ENCODE assay signal across 28 mouse cellular contexts in the genomic region with DNA sequence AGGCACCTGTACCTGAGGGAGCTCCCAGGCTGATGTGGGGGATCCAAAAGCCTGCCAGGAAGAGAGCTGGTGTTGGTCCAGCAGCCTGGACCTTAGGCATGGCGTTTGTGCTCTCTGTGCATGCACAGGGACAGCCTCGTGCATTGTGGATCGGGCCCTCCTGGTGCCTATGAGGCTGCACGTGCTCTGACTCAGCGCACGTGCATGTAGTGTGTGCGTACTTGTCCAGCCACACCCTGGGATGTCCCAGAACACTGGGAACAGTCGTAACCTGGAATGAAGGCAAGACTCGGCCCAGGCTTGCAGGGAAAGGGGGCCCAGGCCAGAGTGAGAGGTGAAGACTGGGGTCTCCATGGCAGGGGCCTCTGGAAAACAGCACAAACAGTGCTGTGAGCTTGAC. TPM values are rescaled to one million over a fixed set of nuclear protein-coding genes. Genes with fewer than 3 reads are reported as not detected.
"Had no signal": no experiment of that assay in that cellular context is flagged by ENCODE, and none has a peak within 500 bp of the region (broad histone marks: within the 10 kb centered on the region; RNA-seq: fewer than 3 reads in every experiment).

No protein-coding gene starts in this region.

- ATAC-seq: liver, embryonic 12.5 days had no signal

- DNase-seq: kidney, adult 11 months; kidney, adult 8-10 months; kidney, postnatal 10 days; kidney, postnatal 36 days; liver; lung, adult 18-20 months; lung, postnatal 10 days; lung, postnatal 36 days; midbrain, embryonic 14.5 days; right cerebral cortex, postnatal 4 days; thymus, adult 18-20 months; thymus, postnatal 36 days had no signal

- H3K9me3 ChIP-seq: kidney, embryonic 15.5 days; limb, embryonic 10.5 days; limb, embryonic 13.5 days; liver, embryonic 12.5 days; liver, embryonic 15.5 days; lung, embryonic 15.5 days had no signal

- H3K4me3 ChIP-seq: kidney, embryonic 15.5 days; limb, embryonic 10.5 days; limb, embryonic 13.5 days; liver, embryonic 12.5 days; liver, embryonic 15.5 days; lung, embryonic 15.5 days had no signal

- H3K9ac ChIP-seq: kidney, embryonic 15.5 days; limb, embryonic 13.5 days; liver, embryonic 12.5 days; liver, embryonic 15.5 days; lung, embryonic 15.5 days had no signal

- H3K36me3 ChIP-seq: liver, embryonic 15.5 days; lung, embryonic 15.5 days had no signal

- H3K27ac ChIP-seq: kidney, embryonic 15.5 days; limb, embryonic 10.5 days; limb, embryonic 13.5 days; liver, embryonic 12.5 days; liver, embryonic 15.5 days; lung, embryonic 15.5 days had no signal

- H3K4me2 ChIP-seq: kidney, embryonic 15.5 days; limb, embryonic 13.5 days; liver, embryonic 12.5 days; liver, embryonic 15.5 days; lung, embryonic 15.5 days had no signal

RNA-seq across cellular contexts. Expression of a gene that starts 15.5 kb away (rescaled TPM):
- total RNA-seq: layer of hippocampus, adult 18-20 months; layer of hippocampus, postnatal 14 days; left cerebral cortex, adult 18-20 months; left cerebral cortex, postnatal 25 days; midbrain, postnatal 0 days had no signal
- polyA plus RNA-seq: kidney, embryonic 15.5 days; limb, embryonic 10.5 days; limb, embryonic 13.5 days; liver, embryonic 12.5 days; liver, embryonic 15.5 days; lung, embryonic 15.5 days; midbrain, embryonic 14.5 days; midbrain, postnatal 0 days; neural tube, embryonic 11.5 days; neural tube, embryonic 14.5 days; stomach, embryonic 14.5 days; testis, adult 2 months; urinary bladder, adult 2 months had no signal

RNA-seq across cellular contexts. Expression of a gene that starts 34.9 kb away (rescaled TPM):
- total RNA-seq: layer of hippocampus, adult 18-20 months; layer of hippocampus, postnatal 14 days; left cerebral cortex, postnatal 25 days; midbrain, postnatal 0 days had no signal
- polyA plus RNA-seq: kidney, embryonic 15.5 days; limb, embryonic 10.5 days; limb, embryonic 13.5 days; liver, embryonic 12.5 days; liver, embryonic 15.5 days; lung, embryonic 15.5 days; midbrain, embryonic 14.5 days; midbrain, postnatal 0 days; neural tube, embryonic 11.5 days; neural tube, embryonic 14.5 days; stomach, embryonic 14.5 days; testis, adult 2 months had no signal
